33 mouse cellular contexts compared by ENCODE assay signal in the genomic region with DNA sequence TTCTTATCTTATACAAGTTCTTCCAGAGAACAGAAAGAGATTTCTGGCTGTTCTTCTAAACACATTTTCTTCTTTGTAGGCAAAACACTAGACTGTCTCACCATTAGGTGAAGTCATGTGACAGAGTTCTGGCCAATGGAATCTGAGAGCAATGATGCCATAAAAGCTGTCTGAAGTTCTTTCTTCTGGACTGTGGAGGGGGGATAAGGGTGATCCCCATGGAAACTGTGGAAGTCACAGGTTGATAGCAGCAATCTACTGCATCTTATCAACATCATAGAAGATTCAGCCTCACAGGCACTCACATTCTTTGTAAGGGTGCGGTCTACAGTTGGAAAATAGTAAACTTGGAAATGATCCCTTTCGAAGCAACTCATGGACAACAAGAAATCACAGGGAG. TPM values are rescaled to one million over a fixed set of nuclear protein-coding genes. Genes with fewer than 3 reads are reported as not detected.
A peak's percentile ranks its signal among the peaks of the same experiment; 100 is the strongest.
DNase-seq lines count a peak whose midpoint lies in the region; ATAC-seq and TF ChIP-seq lines count a peak whose summit lies in the region.
"Had no signal": no experiment of that assay in that cellular context is flagged by ENCODE, and none has a peak within 500 bp of the region (broad histone marks: within the 10 kb centered on the region; RNA-seq: fewer than 3 reads in every experiment).

Gene 4930522H14Rik, minus strand, starts transcription at position 187 of the 400 bp plus-strand sequence.

- H3K4me3 ChIP-seq in forebrain, embryonic 11.5 days (ENCODE audit: low read depth, low read length), result no peak within 1 kb of the TSS
- H3K4me3 ChIP-seq in forebrain, embryonic 14.5 days (ENCODE audit: low read depth, low read length), result no peak within 1 kb of the TSS
- H3K4me3 ChIP-seq in midbrain, embryonic 10.5 days, result peak within 1 kb of the TSS; percentile 17
- no peak within 1 kb of the TSS for H3K4me3 ChIP-seq in midbrain, embryonic 14.5 days (replicated peaks; ENCODE audit: low read depth, low read length)
- no peak within 1 kb of the TSS for H3K4me3 ChIP-seq in CH12.LX (replicated peaks in 1 of 3; ENCODE audit: low read depth in 2 of 3, low read length in 2 of 3, poor library complexity in 1 of 3)
- H3K4me3 ChIP-seq in midbrain, embryonic 15.5 days, result no peak within 1 kb of the TSS
- H3K4me3 ChIP-seq: embryonic facial prominence, embryonic 12.5 days; gastrocnemius, adult 2 months; layer of hippocampus, adult 2 months; myocyte had no signal

- TF ChIP-seq RAD21 in CH12.LX (IDR thresholded peaks at IDR 0.05; ENCODE audit: low read depth, low read length), result no peak

- no peaks in the 10 kb centered on the region for H3K79me2 ChIP-seq in CH12.LX (replicated peaks; ENCODE audit: control insufficient read depth, extremely low read depth, insufficient read depth, poor library complexity, severe bottlenecking)

- 0 out of 2 replicates have a peak within 1 kb of the TSS, but pooled peaks have one; percentile 1 for H3K4me2 ChIP-seq in forebrain, embryonic 11.5 days (ENCODE audit: low read depth, low read length, severe bottlenecking)
- no peak within 1 kb of the TSS for H3K4me2 ChIP-seq in forebrain, embryonic 14.5 days (ENCODE audit: low read length)
- H3K4me2 ChIP-seq in midbrain, embryonic 14.5 days (ENCODE audit: low read length), result no peak within 1 kb of the TSS
- H3K4me2 ChIP-seq in CH12.LX (ENCODE audit: insufficient read depth, low read depth, poor library complexity, severe bottlenecking), result no peak within 1 kb of the TSS
- peak within 1 kb of the TSS; percentile 21 for H3K4me2 ChIP-seq in midbrain, embryonic 15.5 days
- H3K4me2 ChIP-seq: embryonic facial prominence, embryonic 12.5 days had no signal

- no peak for DNase-seq in forebrain, embryonic 11.5 days (ENCODE audit: low spot score)
- DNase-seq in forebrain, embryonic 14.5 days (ENCODE audit: low spot score), result no peak
- DNase-seq in midbrain, embryonic 10.5 days (ENCODE audit: low spot score), result no peak
- DNase-seq in midbrain, embryonic 14.5 days, result no peak
- no peak for DNase-seq in CH12.LX (ENCODE audit: extremely low read depth)
- DNase-seq in c-Kit-positive CD71-positive TER-119-positive erythroid progenitor cells, embryonic 14.5 days (ENCODE audit: low spot score), result no peak
- no peak for DNase-seq in heart, postnatal 36 days
- DNase-seq: adrenal gland, postnatal 36 days; cerebellum, adult 11 months; cerebellum, postnatal 14 days; gastrocnemius, adult 2 months; kidney, adult 9 months; kidney, postnatal 14 days; lung, postnatal 4 days; thymus, postnatal 14 days had no signal

- TF ChIP-seq CTCF in CH12.LX (conservative IDR thresholded peaks at IDR 0.05 in 1 of 2, IDR thresholded peaks at IDR 0.05 in 1 of 2; ENCODE audit: low read depth in 2 of 2, low read length in 2 of 2), result no peak

- in situ Hi-C loops in CH12.LX (cut with MboI; ENCODE audit: low pct_ligation_motif_present, low pct_unique_long_range_greater_than_20kb, low sequenced_read_pairs), result no loop called here

- TF ChIP-seq EP300 in CH12.LX (IDR thresholded peaks at IDR 0.05; ENCODE audit: low read length), result no peak

- H3K9ac ChIP-seq in forebrain, embryonic 11.5 days (ENCODE audit: low read length), result no peak within 1 kb of the TSS
- no peak within 1 kb of the TSS for H3K9ac ChIP-seq in forebrain, embryonic 14.5 days (ENCODE audit: low read length)
- no peak within 1 kb of the TSS for H3K9ac ChIP-seq in midbrain, embryonic 14.5 days (replicated peaks; ENCODE audit: low read length)
- no peak within 1 kb of the TSS for H3K9ac ChIP-seq in CH12.LX (ENCODE audit: insufficient read depth, low read depth)
- no peak within 1 kb of the TSS for H3K9ac ChIP-seq in midbrain, embryonic 15.5 days
- H3K9ac ChIP-seq: embryonic facial prominence, embryonic 12.5 days had no signal

- H3K27me3 ChIP-seq in forebrain, embryonic 11.5 days (ENCODE audit: control insufficient read depth, insufficient read depth, low read length), result no peaks in the 10 kb centered on the region
- no peaks in the 10 kb centered on the region for H3K27me3 ChIP-seq in forebrain, embryonic 14.5 days (replicated peaks; ENCODE audit: control insufficient read depth, insufficient read depth, low read length)
- H3K27me3 ChIP-seq in midbrain, embryonic 10.5 days (ENCODE audit: low read depth, poor library complexity, severe bottlenecking), result no peaks in the 10 kb centered on the region
- H3K27me3 ChIP-seq in midbrain, embryonic 14.5 days (ENCODE audit: control insufficient read depth, insufficient read depth, low read length), result no peaks in the 10 kb centered on the region
- no peaks in the 10 kb centered on the region for H3K27me3 ChIP-seq in CH12.LX (replicated peaks)
- H3K27me3 ChIP-seq in midbrain, embryonic 15.5 days (replicated peaks), result no peaks in the 10 kb centered on the region
- H3K27me3 ChIP-seq: embryonic facial prominence, embryonic 12.5 days had no signal

- no peak for ATAC-seq in forebrain, embryonic 11.5 days (replicated peaks; ENCODE audit: low FRiP score)
- no peak for ATAC-seq in forebrain, embryonic 14.5 days
- no peak for ATAC-seq in midbrain, embryonic 14.5 days (ENCODE audit: low FRiP score, low TSS enrichment)
- no peak for ATAC-seq in midbrain, embryonic 15.5 days (replicated peaks)
- ATAC-seq: CD4-positive, CD25-positive, alpha-beta regulatory T cell, adult 4 months; intestine, embryonic 16.5 days had no signal

- dilution Hi-C loops in CH12.LX (cut with MboI; ENCODE audit: extremely low pct_ligation_motif_present, extremely low pct_unique_long_range_greater_than_20kb, low sequenced_read_pairs), result no loop called here

- 98% methylated on average over 2 of the region's 2 CpGs for WGBS in forebrain, embryonic 11.5 days
- WGBS in forebrain, embryonic 14.5 days, result 96% methylated on average over 2 of the region's 2 CpGs
- 98% methylated on average over 2 of the region's 2 CpGs for WGBS in midbrain, embryonic 10.5 days
- WGBS in midbrain, embryonic 14.5 days, result 100% methylated on average over 2 of the region's 2 CpGs
- 95% methylated on average over 2 of the region's 2 CpGs for WGBS in midbrain, embryonic 15.5 days

- H3K9me3 ChIP-seq in forebrain, embryonic 11.5 days (ENCODE audit: control insufficient read depth, low read length), result no peaks in the 10 kb centered on the region
- H3K9me3 ChIP-seq in forebrain, embryonic 14.5 days (replicated peaks; ENCODE audit: control insufficient read depth, low read length), result no peaks in the 10 kb centered on the region
- H3K9me3 ChIP-seq in midbrain, embryonic 10.5 days (replicated peaks), result no peaks in the 10 kb centered on the region
- H3K9me3 ChIP-seq in midbrain, embryonic 14.5 days (ENCODE audit: control insufficient read depth, low read length), result no peaks in the 10 kb centered on the region
- H3K9me3 ChIP-seq in CH12.LX (replicated peaks; ENCODE audit: low read length), result no peaks in the 10 kb centered on the region
- H3K9me3 ChIP-seq in midbrain, embryonic 15.5 days, result no peaks in the 10 kb centered on the region
- H3K9me3 ChIP-seq: embryonic facial prominence, embryonic 12.5 days had no signal

- intact Hi-C loops in heart, postnatal 36 days (cut with DNase I), result no loop called here

- no peak for TF ChIP-seq POLR2A in CH12.LX (IDR thresholded peaks at IDR 0.05; ENCODE audit: low read depth, low read length)

- H3K36me3 ChIP-seq in forebrain, embryonic 11.5 days (ENCODE audit: control insufficient read depth, insufficient read depth, low read length), result no peaks in the 10 kb centered on the region
- no peaks in the 10 kb centered on the region for H3K36me3 ChIP-seq in forebrain, embryonic 14.5 days (ENCODE audit: control insufficient read depth, insufficient read depth, low read length)
- H3K36me3 ChIP-seq in midbrain, embryonic 10.5 days, result no peaks in the 10 kb centered on the region
- no peaks in the 10 kb centered on the region for H3K36me3 ChIP-seq in midbrain, embryonic 14.5 days (ENCODE audit: control insufficient read depth, insufficient read depth, low read length)
- H3K36me3 ChIP-seq in CH12.LX (replicated peaks in 1 of 2; ENCODE audit: control insufficient read depth in 1 of 2, insufficient read depth in 1 of 2, low read length in 1 of 2), result no peaks in the 10 kb centered on the region
- no peaks in the 10 kb centered on the region for H3K36me3 ChIP-seq in midbrain, embryonic 15.5 days (replicated peaks)
- H3K36me3 ChIP-seq: embryonic facial prominence, embryonic 12.5 days had no signal

- H3K27ac ChIP-seq in forebrain, embryonic 11.5 days (ENCODE audit: low read depth, low read length), result no peak within 1 kb of the TSS
- no peak within 1 kb of the TSS for H3K27ac ChIP-seq in forebrain, embryonic 14.5 days (ENCODE audit: low read depth, low read length)
- peak within 1 kb of the TSS; percentile 64 for H3K27ac ChIP-seq in midbrain, embryonic 10.5 days (replicated peaks)
- no peak within 1 kb of the TSS for H3K27ac ChIP-seq in midbrain, embryonic 14.5 days (replicated peaks; ENCODE audit: low read depth, low read length)
- no peak within 1 kb of the TSS for H3K27ac ChIP-seq in CH12.LX (ENCODE audit: insufficient read depth, low read depth)
- no peak within 1 kb of the TSS for H3K27ac ChIP-seq in midbrain, embryonic 15.5 days
- H3K27ac ChIP-seq: embryonic facial prominence, embryonic 12.5 days; gastrocnemius, adult 2 months; layer of hippocampus, adult 2 months had no signal

- H3K4me1 ChIP-seq in forebrain, embryonic 11.5 days (replicated peaks; ENCODE audit: control insufficient read depth, insufficient read depth, low read length), result no peaks in the 10 kb centered on the region
- H3K4me1 ChIP-seq in forebrain, embryonic 14.5 days (ENCODE audit: control insufficient read depth, insufficient read depth, low read length), result no peaks in the 10 kb centered on the region
- H3K4me1 ChIP-seq in midbrain, embryonic 10.5 days, result peaks cover 5% of the 10 kb centered on the region
- H3K4me1 ChIP-seq in midbrain, embryonic 14.5 days (ENCODE audit: control insufficient read depth, insufficient read depth, low read length), result no peaks in the 10 kb centered on the region
- H3K4me1 ChIP-seq in CH12.LX (ENCODE audit: control insufficient read depth in 1 of 2, insufficient read depth in 2 of 2), result peaks cover 0 to 5% of the 10 kb centered on the region in 2 experiments; a peak in 2 of 4 replicates
- no peaks in the 10 kb centered on the region for H3K4me1 ChIP-seq in midbrain, embryonic 15.5 days
- H3K4me1 ChIP-seq: embryonic facial prominence, embryonic 12.5 days had no signal

TF ChIP-seq in CH12.LX, 34 proteins besides CTCF, POLR2A, EP300 and RAD21:
- TF ChIP-seq IRF4 (IDR thresholded peaks at IDR 0.05; ENCODE audit: low read depth, low read length) (no peak), USF2 (conservative IDR thresholded peaks at IDR 0.05; ENCODE audit: low read depth, low read length) (0 out of 2 replicates have a peak, but pooled peaks have one; percentile 12)

RNA-seq across cellular contexts. Expression of gene 4930522H14Rik, which starts in this region (rescaled TPM):
- not detected in 2 replicates for polyA plus RNA-seq in forebrain, embryonic 11.5 days (2014; fragmentation: Nextera tagmentation; extraction: Ambion mirVana)
- polyA plus RNA-seq in forebrain, embryonic 14.5 days (2014; fragmentation: Nextera tagmentation; extraction: Ambion mirVana), result not detected in 2 replicates
- polyA plus RNA-seq in midbrain, embryonic 10.5 days (2016; fragmentation: Nextera tagmentation; extraction: Ambion mirVana), result not detected in 2 replicates
- polyA plus RNA-seq in midbrain, embryonic 14.5 days (2014; fragmentation: Nextera tagmentation; extraction: Ambion mirVana), result not detected in 2 replicates
- not detected in 2 replicates for total RNA-seq in CH12.LX (2012; rRNA removed)
- total RNA-seq in CH12.LX (2014; rRNA removed), result not detected in 2 replicates
- polyA plus RNA-seq in CH12.LX (2012; ENCODE audit: insufficient read length, low read depth), result not detected in 2 replicates
- not detected in 2 replicates for polyA plus RNA-seq in midbrain, embryonic 15.5 days (2015; fragmentation: Nextera tagmentation; extraction: Ambion mirVana)
- not detected for total RNA-seq in heart, postnatal 36 days (2021)
- total RNA-seq: adrenal gland, adult 18-20 months; adrenal gland, postnatal 36 days; ES-E14; gastrocnemius, adult 2 months; gastrocnemius, postnatal 4 days; hematopoietic stem cell, adult 5-6 weeks; layer of hippocampus, adult 2 months; layer of hippocampus, postnatal 25 days; liver, adult 2 months; megakaryocyte-erythroid progenitor cell, adult 5-6 weeks had no signal
- polyA plus RNA-seq: CD4-positive, CD25-positive, alpha-beta regulatory T cell, adult 4 months; embryonic facial prominence, embryonic 12.5 days; heart, embryonic 16.5 days; intestine, embryonic 16.5 days; limb, embryonic 11.5 days; liver, adult 2 months; liver, embryonic 16.5 days; lung, embryonic 16.5 days; myocyte; small intestine, adult 2 months had no signal

Comparison
In these comparisons a context has a peak if more than half of its experiments do, and no peak if none do; other contexts are left out.
1. H3K4me2 ChIP-seq: peak in forebrain, embryonic 11.5 days (single experiment) and midbrain, embryonic 15.5 days (single experiment); none in forebrain, embryonic 14.5 days (single experiment), midbrain, embryonic 14.5 days (single experiment) and CH12.LX (single experiment).